In genomic region chr11:72140198-72140597, GRCm38 (mm10) we compare ENCODE assay signal across 26 mouse cellular contexts. TPM values are rescaled to one million over a fixed set of nuclear protein-coding genes. Genes with fewer than 3 reads are reported as not detected.
DNase-seq lines count a peak whose midpoint lies in the region; ATAC-seq lines count a peak whose summit lies in the region.
"Had no signal": no experiment of that assay in that cellular context is flagged by ENCODE, and none has a peak within 500 bp of the region (broad histone marks: within the 10 kb centered on the region; RNA-seq: fewer than 3 reads in every experiment).

No protein-coding gene starts in this region.

- no peak overlapping the region for H3K4me3 ChIP-seq in intestine, embryonic 15.5 days (replicated peaks)
- H3K4me3 ChIP-seq in intestine, embryonic 16.5 days (ENCODE audit: low read length), result no peak overlapping the region
- H3K4me3 ChIP-seq: embryonic facial prominence, embryonic 13.5 days; forebrain, embryonic 10.5 days; gastrocnemius, adult 2 months; heart, adult 2 months; heart, embryonic 12.5 days; hindbrain, embryonic 13.5 days; lung, embryonic 15.5 days; midbrain, embryonic 12.5 days; myocyte; neural tube, embryonic 12.5 days had no signal

- peaks cover 10% of the 10 kb centered on the region for H3K4me1 ChIP-seq in intestine, embryonic 15.5 days (replicated peaks)
- peaks cover 9% of the 10 kb centered on the region for H3K4me1 ChIP-seq in intestine, embryonic 16.5 days (ENCODE audit: control insufficient read depth, insufficient read depth, low read length)

- DNase-seq in kidney, adult 9 months, result peak; percentile 44
- DNase-seq in kidney, adult 11 months, result no peak
- peak; percentile 61 for DNase-seq in large intestine, adult 2 months (ENCODE audit: low read depth, low spot score)
- DNase-seq in urinary bladder, postnatal 14 days (ENCODE audit: low spot score), result no peak
- DNase-seq in gastrocnemius, postnatal 14 days, result no peak
- DNase-seq in c-Kit-positive CD71-positive TER-119-positive erythroid progenitor cells, embryonic 14.5 days (ENCODE audit: low spot score), result no peak
- DNase-seq: adrenal gland, postnatal 25 days; B cell, adult 2 months; cerebellum, adult 2 months; gastrocnemius, adult 2 months; heart, adult 2 months; heart, postnatal 4 days; lung, postnatal 36 days; right cerebral cortex, adult 18-20 months; right cerebral cortex, postnatal 4 days had no signal

- H3K9ac ChIP-seq in intestine, embryonic 15.5 days, result no peak overlapping the region
- H3K9ac ChIP-seq in intestine, embryonic 16.5 days (ENCODE audit: low read depth, low read length), result no peak overlapping the region
- H3K9ac ChIP-seq: embryonic facial prominence, embryonic 13.5 days; heart, embryonic 12.5 days; hindbrain, embryonic 13.5 days; lung, embryonic 15.5 days; midbrain, embryonic 12.5 days; neural tube, embryonic 12.5 days had no signal

- peaks cover 14% of the 10 kb centered on the region for H3K27me3 ChIP-seq in intestine, embryonic 15.5 days (replicated peaks)
- peaks cover 9% of the 10 kb centered on the region for H3K27me3 ChIP-seq in intestine, embryonic 16.5 days (replicated peaks; ENCODE audit: control insufficient read depth, insufficient read depth, low read length)

- H3K27ac ChIP-seq in intestine, embryonic 15.5 days, result no peak overlapping the region
- H3K27ac ChIP-seq in intestine, embryonic 16.5 days (ENCODE audit: low read length), result no peak overlapping the region
- H3K27ac ChIP-seq: embryonic facial prominence, embryonic 13.5 days; forebrain, embryonic 10.5 days; gastrocnemius, adult 2 months; heart, adult 2 months; hindbrain, embryonic 13.5 days; lung, embryonic 15.5 days; midbrain, embryonic 12.5 days; neural tube, embryonic 12.5 days had no signal

- no peaks in the 10 kb centered on the region for H3K9me3 ChIP-seq in intestine, embryonic 15.5 days
- H3K9me3 ChIP-seq in intestine, embryonic 16.5 days (ENCODE audit: control insufficient read depth, low read length), result no peaks in the 10 kb centered on the region
- H3K9me3 ChIP-seq: embryonic facial prominence, embryonic 13.5 days; forebrain, embryonic 10.5 days; heart, embryonic 12.5 days; hindbrain, embryonic 13.5 days; lung, embryonic 15.5 days; midbrain, embryonic 12.5 days; neural tube, embryonic 12.5 days had no signal

- no peak overlapping the region for H3K4me2 ChIP-seq in intestine, embryonic 15.5 days (replicated peaks)
- no peak overlapping the region for H3K4me2 ChIP-seq in intestine, embryonic 16.5 days (ENCODE audit: low read depth, low read length)
- H3K4me2 ChIP-seq: embryonic facial prominence, embryonic 13.5 days; heart, embryonic 12.5 days; hindbrain, embryonic 13.5 days; lung, embryonic 15.5 days; midbrain, embryonic 12.5 days; neural tube, embryonic 12.5 days had no signal

- no peaks in the 10 kb centered on the region for H3K36me3 ChIP-seq in intestine, embryonic 15.5 days
- H3K36me3 ChIP-seq in intestine, embryonic 16.5 days (ENCODE audit: control insufficient read depth, insufficient read depth, low read length), result no peaks in the 10 kb centered on the region
- H3K36me3 ChIP-seq: embryonic facial prominence, embryonic 13.5 days; forebrain, embryonic 10.5 days; heart, embryonic 12.5 days; hindbrain, embryonic 13.5 days; lung, embryonic 15.5 days; midbrain, embryonic 12.5 days; neural tube, embryonic 12.5 days had no signal

- WGBS in intestine, embryonic 15.5 days, result 37% methylated on average over 6 of the region's 6 CpGs
- WGBS in intestine, embryonic 16.5 days, result 41% methylated on average over 6 of the region's 6 CpGs
- 18% methylated on average over 6 of the region's 6 CpGs for WGBS in large intestine, adult 2 months

- intact Hi-C loops in gastrocnemius, postnatal 14 days (cut with DNase I; ENCODE audit: low total_unique reads), result no loop called here

- ATAC-seq in intestine, embryonic 15.5 days, result peak; percentile 69; the same call in 1 of the 2 replicates
- peak; percentile 54 for ATAC-seq in intestine, embryonic 16.5 days
- ATAC-seq: forebrain, embryonic 16.5 days had no signal

RNA-seq across cellular contexts. Expression of gene Pitpnm3, which starts 4.6 kb away (rescaled TPM):
- polyA plus RNA-seq in intestine, embryonic 15.5 days (2015; fragmentation: Nextera tagmentation; extraction: Ambion mirVana), result 0.50 and 0.62 TPM in 2 replicates
- polyA plus RNA-seq in intestine, embryonic 16.5 days (2015; fragmentation: Nextera tagmentation; extraction: Ambion mirVana), result 0.35 and 0.37 TPM in 2 replicates
- polyA plus RNA-seq in large intestine, adult 2 months (2012; rRNA removed), result 2.7 and 3.8 TPM in 2 replicates
- total RNA-seq in gastrocnemius, postnatal 14 days (2021), result 1 to 10 TPM in 1 of 2 experiments, under 1 TPM in 1; 0.75 to 1.1 TPM

Comparison
In these comparisons a context has a peak if more than half of its experiments do, and no peak if none do; other contexts are left out.
1. DNase-seq: peak in kidney, adult 9 months (single experiment) and large intestine, adult 2 months (single experiment); none in kidney, adult 11 months (single experiment), urinary bladder, postnatal 14 days (single experiment), gastrocnemius, postnatal 14 days (single experiment) and c-Kit-positive CD71-positive TER-119-positive erythroid progenitor cells, embryonic 14.5 days (single experiment).